Mouse (Mus musculus): ENCODE data around the gene Faap100.

DNA sequence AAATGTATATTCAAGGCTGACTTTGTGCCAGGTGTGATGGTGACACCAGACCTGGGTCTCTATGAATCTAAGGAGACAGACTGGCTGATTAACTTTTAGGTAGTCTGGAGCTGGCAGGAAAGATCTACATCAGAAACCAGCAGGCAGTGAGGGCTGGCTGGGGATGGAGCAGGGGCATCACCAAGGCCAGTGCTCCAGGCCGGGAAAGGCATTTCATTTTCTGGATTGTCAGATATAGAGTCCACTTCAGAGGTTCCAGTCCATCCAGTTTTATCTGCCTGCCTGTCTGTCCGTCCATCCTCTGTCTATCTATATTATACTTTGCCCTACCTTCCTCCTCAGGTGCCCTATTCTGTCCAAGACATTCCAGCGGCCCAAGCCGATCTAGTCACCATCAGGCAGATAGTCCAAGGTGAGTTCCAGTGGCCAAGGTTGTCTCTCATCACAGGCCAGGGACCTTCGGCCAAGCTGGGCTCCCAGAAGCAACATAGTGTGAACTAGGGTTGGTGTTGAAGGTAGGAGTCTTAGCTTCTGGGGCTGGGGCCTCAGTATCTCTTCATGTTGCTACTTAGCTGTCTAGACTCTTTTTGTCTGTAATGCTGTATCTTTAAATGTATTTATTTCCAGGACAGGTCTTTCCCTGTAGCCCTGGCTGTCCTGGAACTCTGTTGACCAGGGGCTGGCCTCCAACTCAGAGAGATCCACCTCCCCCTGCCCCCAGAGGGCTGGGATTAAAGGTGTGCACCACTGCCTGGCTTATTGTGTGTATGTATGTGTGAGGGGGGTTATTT lies 34.9 kb downstream of the Faap100 start:
- TF ChIP-seq GATA1 (IDR thresholded peaks at IDR 0.05; ENCODE audit: low read length) = no peak
- TF ChIP-seq TAL1 (IDR thresholded peaks at IDR 0.05; ENCODE audit: low read length) = no peak

Measured in erythroblast, embryonic 14.5 days (primary cell).